Mouse (Mus musculus) stomach, embryonic 16.5 days (tissue): ENCODE measurements around the gene Il18rap. TPM values are rescaled to one million over a fixed set of nuclear protein-coding genes. Genes with fewer than 3 reads are reported as not detected.
A peak's percentile ranks its signal among the peaks of the same experiment; 100 is the strongest.

Source experiments
- ATAC-seq: fragments of 200-750 bp; cut with Nextera tagmentation; 2 replicates; pipeline ENCODE4 v1.8.0; 2017; ENCODE audit warnings: moderate number of reproducible peaks, moderate TSS enrichment; ENCODE audit not compliant: insufficient read depth, low FRiP score
- H3K27ac ChIP-seq: fragments of 300-500 bp; sonication (generic); 2 replicates; pipeline ENCODE4 v1.5.1; 2014; ENCODE audit warnings: low read length
- H3K27me3 ChIP-seq: fragments of 300-500 bp; sonication (generic); 2 replicates; pipeline ENCODE4 v1.6.1; 2014; ENCODE audit warnings: low read length, control low read depth, mixed read lengths; ENCODE audit not compliant: control insufficient read depth, insufficient read depth
- H3K36me3 ChIP-seq: fragments of 300-500 bp; sonication (generic); 2 replicates; pipeline ENCODE4 v1.6.1; 2014; ENCODE audit warnings: low read length; ENCODE audit not compliant: control insufficient read depth, insufficient read depth
- H3K4me1 ChIP-seq: fragments of 300-500 bp; sonication (generic); 2 replicates; pipeline ENCODE4 v1.6.1; 2014; ENCODE audit warnings: low read length, control low read depth, mixed read lengths; ENCODE audit not compliant: control insufficient read depth, insufficient read depth
- H3K4me2 ChIP-seq: fragments of 300-500 bp; sonication (generic); 2 replicates; pipeline ENCODE4 v1.6.1; 2014; ENCODE audit warnings: low read depth, low read length, mixed read lengths
- H3K4me3 ChIP-seq: fragments of 300-500 bp; sonication (generic); replicated peaks from 2 replicates; pipeline ENCODE4 v1.5.1; 2014; ENCODE audit warnings: mild to moderate bottlenecking, low read length
- H3K9ac ChIP-seq: fragments of 300-500 bp; sonication (generic); 2 replicates; pipeline ENCODE4 v1.6.1; 2014; ENCODE audit warnings: low read length
- H3K9me3 ChIP-seq: fragments of 300-500 bp; sonication (generic); replicated peaks from 2 replicates; pipeline ENCODE4 v1.6.1; 2016; ENCODE audit warnings: low read length, control low read depth; ENCODE audit not compliant: control insufficient read depth
- WGBS: fragments of 180-500 bp; shearing (Covaris S2); extraction: QIAGEN DNeasy Blood & Tissue Kit; methylation state at CpG from one replicate; pipeline ENCODE4 v1.1.7; 2014; 5-methylcytosine and 5-hydroxymethylcytosine counted together
- polyA plus RNA-seq: library from polyadenylated mRNA; unstranded; fragments of >200 nt; fragmentation: Nextera tagmentation; extraction: Ambion mirVana; gene quantifications from 2 replicates; pipeline ENCODE4 v1.2.1, GENCODE M21; 2015

The Il18rap gene
- polyA plus RNA-seq, 1 experiment from 2014 or later, result 0.72 TPM

- Histone ChIP-seq H3K9me3 (no peaks in the 10 kb centered on the region), H3K9ac (no peak overlapping the region), H3K36me3 (no peaks in the 10 kb centered on the region), H3K4me2 (no peak overlapping the region), H3K4me3 (no peak overlapping the region), H3K27me3 (no peaks in the 10 kb centered on the region), H3K4me1 (no peaks in the 10 kb centered on the region), H3K27ac (no peak overlapping the region)
- 82% methylated on average over 5 of the region's 5 CpGs for WGBS
- no peak for ATAC-seq
Observed at GRCm38 (mm10) chr1:40523971-40524722, 9.0 kb downstream of the Il18rap start.

GRCm38 (mm10) chr1:40529287-40529686, 14.1 kb downstream of the Il18rap start:
- Histone ChIP-seq H3K36me3 (no peaks in the 10 kb centered on the region), H3K4me3 (no peak overlapping the region), H3K9me3 (no peaks in the 10 kb centered on the region), H3K27ac (no peak overlapping the region), H3K4me1 (no peaks in the 10 kb centered on the region), H3K27me3 (no peaks in the 10 kb centered on the region), H3K4me2 (no peak overlapping the region), H3K9ac (no peak overlapping the region)
- 84% methylated on average over 5 of the region's 5 CpGs for WGBS
- ATAC-seq, result no peak

- ATAC-seq, result no peak
- no peaks in the 10 kb centered on the region for H3K4me1 ChIP-seq
- no peaks in the 10 kb centered on the region for H3K36me3 ChIP-seq
- H3K9ac ChIP-seq, result no peak overlapping the region
- H3K9me3 ChIP-seq, result no peaks in the 10 kb centered on the region
- 78% methylated on average over 5 of the region's 5 CpGs for WGBS
- no peak overlapping the region for H3K4me3 ChIP-seq
- H3K27me3 ChIP-seq, result no peaks in the 10 kb centered on the region
- H3K27ac ChIP-seq, result no peak overlapping the region
- H3K4me2 ChIP-seq, result no peak overlapping the region
Observed at GRCm38 (mm10) chr1:40537577-40537976, 22.4 kb downstream of the Il18rap start.

GRCm38 (mm10) chr1:40544650-40545049, 29.5 kb downstream of the Il18rap start:
- WGBS, result 0% methylated on average over 2 of the region's 2 CpGs
- Histone ChIP-seq H3K27ac (no peak overlapping the region), H3K9ac (no peak overlapping the region), H3K4me1 (no peaks in the 10 kb centered on the region), H3K36me3 (no peaks in the 10 kb centered on the region), H3K9me3 (no peaks in the 10 kb centered on the region), H3K4me2 (no peak overlapping the region), H3K4me3 (no peak overlapping the region), H3K27me3 (no peaks in the 10 kb centered on the region)
- ATAC-seq, result no peak

GRCm38 (mm10) chr1:40546645-40547044, 31.5 kb downstream of the Il18rap start:
- 74% methylated on average over 4 of the region's 4 CpGs for WGBS
- Histone ChIP-seq H3K4me1 (no peaks in the 10 kb centered on the region), H3K4me2 (no peak overlapping the region), H3K9me3 (no peaks in the 10 kb centered on the region), H3K27me3 (no peaks in the 10 kb centered on the region), H3K9ac (no peak overlapping the region), H3K36me3 (no peaks in the 10 kb centered on the region), H3K4me3 (no peak overlapping the region), H3K27ac (no peak overlapping the region)
- no peak for ATAC-seq

GRCm38 (mm10) chr1:40547064-40547572, 32.0 kb downstream of the Il18rap start:
- no peaks in the 10 kb centered on the region for H3K36me3 ChIP-seq
- H3K27ac ChIP-seq, result no peak overlapping the region

GRCm38 (mm10) chr1:40547762-40548161, 32.6 kb downstream of the Il18rap start:
- WGBS, result 30% methylated on average over 10 of the region's 10 CpGs
- no peaks in the 10 kb centered on the region for H3K9me3 ChIP-seq
- H3K4me3 ChIP-seq, result no peak overlapping the region
- no peaks in the 10 kb centered on the region for H3K36me3 ChIP-seq
- no peaks in the 10 kb centered on the region for H3K27me3 ChIP-seq
- H3K9ac ChIP-seq, result no peak overlapping the region
- no peaks in the 10 kb centered on the region for H3K4me1 ChIP-seq
- H3K4me2 ChIP-seq, result no peak overlapping the region
- H3K27ac ChIP-seq, result no peak overlapping the region
- ATAC-seq, result no peak

More at GRCm38 (mm10) chr1:40547064-40547572, 32.0 kb downstream of the Il18rap start:
- Histone ChIP-seq H3K27me3 (no peaks in the 10 kb centered on the region), H3K9me3 (no peaks in the 10 kb centered on the region), H3K4me3 (no peak overlapping the region), H3K4me1 (no peaks in the 10 kb centered on the region), H3K9ac (no peak overlapping the region), H3K4me2 (no peak overlapping the region)
- WGBS, result 80% methylated on average over 11 of the region's 11 CpGs
- ATAC-seq, result no peak

- Histone ChIP-seq H3K4me1 (no peaks in the 10 kb centered on the region), H3K9ac (no peak overlapping the region), H3K27ac (no peak overlapping the region), H3K4me2 (no peak overlapping the region), H3K9me3 (no peaks in the 10 kb centered on the region), H3K4me3 (no peak overlapping the region), H3K27me3 (no peaks in the 10 kb centered on the region), H3K36me3 (no peaks in the 10 kb centered on the region)
- ATAC-seq, result no peak
- WGBS, result 66% methylated on average over 4 of the region's 4 CpGs
Observed at GRCm38 (mm10) chr1:40569374-40569773, 54.2 kb downstream of the Il18rap start.

- Histone ChIP-seq H3K27me3 (no peaks in the 10 kb centered on the region), H3K36me3 (no peaks in the 10 kb centered on the region), H3K4me3 (peak within 1 kb of the TSS; percentile 33), H3K4me2 (peak within 1 kb of the TSS; percentile 28), H3K9ac (no peak within 1 kb of the TSS), H3K9me3 (no peaks in the 10 kb centered on the region), H3K27ac (peak within 1 kb of the TSS; percentile 22; the same call in 1 of the 2 replicates), H3K4me1 (no peaks in the 10 kb centered on the region)
- no peak for ATAC-seq
- WGBS, result 9% methylated on average over 7 of the region's 7 CpGs
Observed at GRCm38 (mm10) chr1:40579784-40580183, 64.6 kb downstream of the Il18rap start, which contains the start of gene Slc9a4. Slc9a4 (plus strand) TSS chr1:40580081.
